Mouse (Mus musculus): ENCODE results near the gene Dynll2. TPM values are rescaled to one million over a fixed set of nuclear protein-coding genes. Genes with fewer than 3 reads are reported as not detected.

Gene Dynll2
- polyA plus RNA-seq, 1 experiment from 2014 or later, result 25.6 TPM

DNA sequence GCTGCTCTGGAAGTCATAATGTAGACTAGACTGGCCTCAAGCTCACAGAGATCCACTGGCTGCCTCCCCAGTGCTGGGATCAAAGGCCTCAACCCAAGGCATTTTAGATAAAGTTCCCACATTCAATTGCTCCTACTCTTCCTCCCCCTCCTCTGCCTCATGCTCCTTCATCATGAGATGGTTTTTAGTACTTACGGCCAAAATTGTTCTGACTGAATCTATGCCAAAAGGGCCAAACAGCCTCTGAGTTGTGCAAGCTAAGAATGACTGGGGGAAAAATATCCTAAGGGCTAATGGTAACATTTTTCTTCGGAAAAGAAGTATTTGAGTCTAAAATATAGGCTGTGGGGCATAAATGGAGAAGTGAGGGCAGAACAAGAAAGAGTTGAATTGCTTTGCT is 36.6 kb upstream of the Dynll2 start:
- Histone ChIP-seq H3K27me3 (ENCODE audit: control insufficient read depth, insufficient read depth, low read length) (no peaks in the 10 kb centered on the region), H3K4me2 (ENCODE audit: low read depth, low read length) (no peak overlapping the region), H3K36me3 (ENCODE audit: control insufficient read depth, insufficient read depth) (no peaks in the 10 kb centered on the region), H3K27ac (ENCODE audit: low read length) (no peak overlapping the region), H3K4me3 (ENCODE audit: low read length) (no peak overlapping the region), H3K4me1 (ENCODE audit: control insufficient read depth, insufficient read depth, low read length) (peaks cover 6% of the 10 kb centered on the region), H3K9ac (ENCODE audit: low read length) (no peak overlapping the region), H3K9me3 (replicated peaks; ENCODE audit: control insufficient read depth, low read length) (no peaks in the 10 kb centered on the region)
- no peak for ATAC-seq (replicated peaks; ENCODE audit: extremely low read depth, insufficient read depth, low FRiP score)
- WGBS, result 76% methylated on average over 2 of the region's 2 CpGs

DNA sequence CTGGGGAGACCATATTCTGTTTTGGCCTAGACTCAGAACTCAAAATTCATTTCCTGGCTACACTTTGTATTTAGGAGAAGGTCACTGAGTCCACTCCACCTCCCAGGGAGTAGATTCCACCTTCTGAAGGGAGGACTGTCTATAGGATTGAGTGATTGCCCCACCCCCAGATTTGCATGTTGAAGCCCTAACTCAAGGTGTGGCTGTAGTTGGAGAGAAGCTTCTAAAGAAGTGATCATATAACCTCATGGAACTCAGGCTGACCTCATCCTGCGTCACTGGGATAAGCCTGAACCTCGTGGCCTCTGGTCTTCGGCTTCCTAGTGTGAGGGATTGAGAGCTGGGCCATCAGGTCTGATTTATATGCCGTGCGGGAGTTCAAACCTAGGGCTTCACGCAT is 28.5 kb upstream of the Dynll2 start:
- Histone ChIP-seq H3K9ac (ENCODE audit: low read length) (no peak overlapping the region), H3K9me3 (replicated peaks; ENCODE audit: control insufficient read depth, low read length) (no peaks in the 10 kb centered on the region), H3K4me3 (ENCODE audit: low read length) (no peak overlapping the region), H3K36me3 (ENCODE audit: control insufficient read depth, insufficient read depth) (no peaks in the 10 kb centered on the region), H3K27ac (ENCODE audit: low read length) (no peak overlapping the region), H3K4me2 (ENCODE audit: low read depth, low read length) (no peak overlapping the region), H3K4me1 (ENCODE audit: control insufficient read depth, insufficient read depth, low read length) (no peaks in the 10 kb centered on the region), H3K27me3 (ENCODE audit: control insufficient read depth, insufficient read depth, low read length) (no peaks in the 10 kb centered on the region)
- no peak for ATAC-seq (replicated peaks; ENCODE audit: extremely low read depth, insufficient read depth, low FRiP score)
- 84% methylated on average over 6 of the region's 6 CpGs for WGBS

- WGBS, result 80% methylated on average over 11 of the region's 11 CpGs
- Histone ChIP-seq H3K9ac (ENCODE audit: low read length) (no peak overlapping the region), H3K9me3 (replicated peaks; ENCODE audit: control insufficient read depth, low read length) (no peaks in the 10 kb centered on the region), H3K36me3 (ENCODE audit: control insufficient read depth, insufficient read depth) (no peaks in the 10 kb centered on the region), H3K27ac (ENCODE audit: low read length) (no peak overlapping the region), H3K4me3 (ENCODE audit: low read length) (no peak overlapping the region), H3K4me2 (ENCODE audit: low read depth, low read length) (no peak overlapping the region), H3K4me1 (ENCODE audit: control insufficient read depth, insufficient read depth, low read length) (peaks cover under 1% of the 10 kb centered on the region; the same call in 1 of the 2 replicates), H3K27me3 (ENCODE audit: control insufficient read depth, insufficient read depth, low read length) (no peaks in the 10 kb centered on the region)
- no peak for ATAC-seq (replicated peaks; ENCODE audit: extremely low read depth, insufficient read depth, low FRiP score)
These were observed 27.8 kb upstream of the Dynll2 start for GRCm38 (mm10) chr11:88015161-88015560.

DNA sequence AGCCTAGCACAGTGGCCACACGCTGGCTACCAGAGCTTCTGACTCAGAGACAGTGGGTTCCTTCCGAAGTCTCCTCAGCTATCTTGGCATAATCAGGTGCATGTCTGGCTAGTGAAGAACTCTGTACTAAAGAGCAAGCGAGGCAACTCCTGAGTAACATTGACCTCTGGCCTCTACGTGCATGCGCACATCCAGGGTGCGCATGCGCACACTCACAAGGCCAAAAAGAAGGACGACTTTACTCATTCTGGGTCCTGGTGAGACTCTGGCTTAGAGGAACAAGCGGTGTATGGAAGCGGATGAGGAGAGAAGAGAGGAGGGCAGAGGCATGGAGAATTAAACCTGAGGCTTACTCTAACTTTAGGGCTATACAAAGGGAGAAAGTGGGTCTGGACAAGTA is 26.3 kb upstream of the Dynll2 start:
- Histone ChIP-seq H3K36me3 (ENCODE audit: control insufficient read depth, insufficient read depth) (no peaks in the 10 kb centered on the region), H3K27ac (ENCODE audit: low read length) (no peak overlapping the region), H3K27me3 (ENCODE audit: control insufficient read depth, insufficient read depth, low read length) (no peaks in the 10 kb centered on the region), H3K9ac (ENCODE audit: low read length) (no peak overlapping the region), H3K4me2 (ENCODE audit: low read depth, low read length) (no peak overlapping the region), H3K4me1 (ENCODE audit: control insufficient read depth, insufficient read depth, low read length) (peaks cover 11% of the 10 kb centered on the region), H3K9me3 (replicated peaks; ENCODE audit: control insufficient read depth, low read length) (no peaks in the 10 kb centered on the region), H3K4me3 (ENCODE audit: low read length) (no peak overlapping the region)
- no peak for ATAC-seq (replicated peaks; ENCODE audit: extremely low read depth, insufficient read depth, low FRiP score)
- 88% methylated on average over 10 of the region's 10 CpGs for WGBS

DNA sequence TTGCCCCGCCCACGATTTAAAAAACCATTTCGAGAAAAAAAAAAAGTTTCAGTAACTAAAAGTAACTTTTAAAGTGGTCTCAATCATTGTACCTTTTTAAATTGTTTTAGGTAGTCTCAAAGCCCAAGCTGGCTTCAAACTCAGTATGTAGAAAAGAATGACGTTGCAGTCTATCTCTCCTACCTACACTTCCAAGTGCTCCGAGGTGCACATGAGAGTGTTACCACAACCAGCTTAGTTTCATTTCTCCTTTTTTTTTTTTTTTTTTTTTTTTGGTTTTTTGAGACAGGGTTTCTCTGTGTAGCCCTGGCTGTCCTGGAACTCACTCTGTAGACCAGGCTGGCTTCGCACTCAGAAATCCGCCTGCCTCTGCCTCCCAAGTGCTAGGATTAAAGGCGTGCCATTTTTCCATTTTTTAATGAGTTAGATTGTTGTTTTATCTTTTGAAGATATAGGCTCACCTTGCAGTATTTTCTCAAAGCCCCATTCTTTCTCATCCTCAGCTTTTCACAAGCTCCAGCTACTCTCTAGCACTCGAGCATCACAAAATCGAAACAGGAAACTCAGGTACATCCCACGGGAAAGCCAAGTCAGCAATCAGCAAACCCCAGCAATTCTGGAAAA is 25.4 kb upstream of the Dynll2 start:
- no peak for ATAC-seq (replicated peaks; ENCODE audit: extremely low read depth, insufficient read depth, low FRiP score)
- H3K4me1 ChIP-seq (ENCODE audit: control insufficient read depth, insufficient read depth, low read length), result peaks cover 11% of the 10 kb centered on the region
- no peaks in the 10 kb centered on the region for H3K27me3 ChIP-seq (ENCODE audit: control insufficient read depth, insufficient read depth, low read length)
- H3K9me3 ChIP-seq (replicated peaks; ENCODE audit: control insufficient read depth, low read length), result no peaks in the 10 kb centered on the region
- H3K9ac ChIP-seq (ENCODE audit: low read length), result no peak overlapping the region
- no peaks in the 10 kb centered on the region for H3K36me3 ChIP-seq (ENCODE audit: control insufficient read depth, insufficient read depth)
- no peak overlapping the region for H3K4me2 ChIP-seq (ENCODE audit: low read depth, low read length)
- 84% methylated on average over 11 of the region's 11 CpGs for WGBS
- H3K4me3 ChIP-seq (ENCODE audit: low read length), result no peak overlapping the region
- H3K27ac ChIP-seq (ENCODE audit: low read length), result no peak overlapping the region

GRCm38 (mm10) chr11:88011914-88012419 is 24.6 kb upstream of the Dynll2 start:
- no peak overlapping the region for H3K27ac ChIP-seq (ENCODE audit: low read length)
- H3K9ac ChIP-seq (ENCODE audit: low read length), result no peak overlapping the region
- no peak for ATAC-seq (replicated peaks; ENCODE audit: extremely low read depth, insufficient read depth, low FRiP score)
- WGBS, result 70% methylated on average over 7 of the region's 7 CpGs
- no peaks in the 10 kb centered on the region for H3K9me3 ChIP-seq (replicated peaks; ENCODE audit: control insufficient read depth, low read length)
- H3K36me3 ChIP-seq (ENCODE audit: control insufficient read depth, insufficient read depth), result no peaks in the 10 kb centered on the region
- H3K4me1 ChIP-seq (ENCODE audit: control insufficient read depth, insufficient read depth, low read length), result peaks cover 11% of the 10 kb centered on the region
- no peaks in the 10 kb centered on the region for H3K27me3 ChIP-seq (ENCODE audit: control insufficient read depth, insufficient read depth, low read length)
- no peak overlapping the region for H3K4me3 ChIP-seq (ENCODE audit: low read length)
- H3K4me2 ChIP-seq (ENCODE audit: low read depth, low read length), result no peak overlapping the region

- 55% methylated on average over 11 of the region's 11 CpGs for WGBS
- no peaks in the 10 kb centered on the region for H3K9me3 ChIP-seq (replicated peaks; ENCODE audit: control insufficient read depth, low read length)
- H3K27me3 ChIP-seq (ENCODE audit: control insufficient read depth, insufficient read depth, low read length), result no peaks in the 10 kb centered on the region
- peaks cover 11% of the 10 kb centered on the region for H3K4me1 ChIP-seq (ENCODE audit: control insufficient read depth, insufficient read depth, low read length)
- H3K9ac ChIP-seq (ENCODE audit: low read length), result no peak overlapping the region
- ATAC-seq (replicated peaks; ENCODE audit: extremely low read depth, insufficient read depth, low FRiP score), result no peak
- no peak overlapping the region for H3K27ac ChIP-seq (ENCODE audit: low read length)
- no peaks in the 10 kb centered on the region for H3K36me3 ChIP-seq (ENCODE audit: control insufficient read depth, insufficient read depth)
- H3K4me2 ChIP-seq (ENCODE audit: low read depth, low read length), result no peak overlapping the region
- H3K4me3 ChIP-seq (ENCODE audit: low read length), result no peak overlapping the region
These were observed 24.0 kb upstream of the Dynll2 start for GRCm38 (mm10) chr11:88011208-88011913.

GRCm38 (mm10) chr11:88009542-88010190 is 22.3 kb upstream of the Dynll2 start:
- Histone ChIP-seq H3K9ac (ENCODE audit: low read length) (peak overlapping the region; percentile 31; the same call in 1 of the 2 replicates), H3K4me1 (ENCODE audit: control insufficient read depth, insufficient read depth, low read length) (peaks cover 11% of the 10 kb centered on the region), H3K4me3 (ENCODE audit: low read length) (peak overlapping the region; percentile 34), H3K27ac (ENCODE audit: low read length) (no peak overlapping the region), H3K9me3 (replicated peaks; ENCODE audit: control insufficient read depth, low read length) (no peaks in the 10 kb centered on the region), H3K36me3 (ENCODE audit: control insufficient read depth, insufficient read depth) (no peaks in the 10 kb centered on the region), H3K27me3 (ENCODE audit: control insufficient read depth, insufficient read depth, low read length) (no peaks in the 10 kb centered on the region), H3K4me2 (ENCODE audit: low read depth, low read length) (peak overlapping the region; percentile 58)
- WGBS, result 16% methylated on average over 16 of the region's 16 CpGs
- peak; percentile 86 for ATAC-seq (replicated peaks; ENCODE audit: extremely low read depth, insufficient read depth, low FRiP score)

GRCm38 (mm10) chr11:88008641-88009040 is 21.3 kb upstream of the Dynll2 start:
- peaks cover 11% of the 10 kb centered on the region for H3K4me1 ChIP-seq (ENCODE audit: control insufficient read depth, insufficient read depth, low read length)
- H3K9ac ChIP-seq (ENCODE audit: low read length), result no peak overlapping the region
- H3K9me3 ChIP-seq (replicated peaks; ENCODE audit: control insufficient read depth, low read length), result no peaks in the 10 kb centered on the region
- H3K36me3 ChIP-seq (ENCODE audit: control insufficient read depth, insufficient read depth), result no peaks in the 10 kb centered on the region
- H3K27ac ChIP-seq (ENCODE audit: low read length), result no peak overlapping the region
- H3K4me2 ChIP-seq (ENCODE audit: low read depth, low read length), result no peak overlapping the region
- H3K27me3 ChIP-seq (ENCODE audit: control insufficient read depth, insufficient read depth, low read length), result no peaks in the 10 kb centered on the region
- WGBS, result 30% methylated on average over 1 of the region's 1 CpGs
- no peak overlapping the region for H3K4me3 ChIP-seq (ENCODE audit: low read length)
- no peak for ATAC-seq (replicated peaks; ENCODE audit: extremely low read depth, insufficient read depth, low FRiP score)

Data from heart, embryonic 16.5 days (tissue).